ENCODE assay signal across 12 mouse cellular contexts in the genomic region with DNA sequence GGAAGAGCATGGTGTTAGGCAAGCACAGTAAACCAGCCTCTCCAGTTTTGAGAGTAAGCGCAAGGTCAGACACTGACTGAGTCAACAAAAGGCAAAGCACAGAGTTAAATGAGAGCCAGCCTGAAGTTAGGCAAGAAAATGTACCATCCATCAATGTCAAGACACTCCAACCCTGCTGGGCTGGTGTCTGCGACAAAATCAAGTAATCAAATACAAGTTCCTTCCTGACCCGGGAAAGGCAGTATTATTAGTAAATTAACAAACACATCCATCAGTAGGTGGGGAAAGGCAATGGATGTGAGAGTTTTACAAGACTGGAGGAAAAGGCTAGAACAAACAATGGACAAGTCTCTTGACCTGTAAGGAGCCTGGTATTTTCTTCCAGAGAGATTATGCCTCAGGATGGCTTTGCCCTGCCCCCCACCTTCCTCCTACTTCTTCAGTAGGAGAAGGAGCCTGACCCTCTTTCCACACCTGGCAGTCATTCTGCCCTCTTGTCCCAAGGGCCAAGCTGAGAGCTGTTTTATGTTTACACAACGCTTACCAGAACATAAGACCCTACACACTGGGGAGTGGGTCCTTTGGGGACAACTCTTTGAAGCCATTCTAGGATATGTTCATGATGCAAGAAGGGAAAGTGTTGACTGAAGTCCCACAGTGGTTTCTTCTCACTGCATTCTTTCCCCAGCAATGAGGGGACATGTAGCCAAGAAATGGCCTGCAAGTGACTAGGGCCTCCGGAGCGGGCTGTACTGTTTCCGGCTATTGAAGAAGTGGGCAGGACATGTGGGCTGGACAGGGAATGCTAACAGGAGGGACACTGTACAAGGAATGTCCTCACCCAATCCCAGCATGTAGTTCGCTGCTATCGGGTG.
DNase-seq lines count a peak whose midpoint lies in the region; ATAC-seq lines count a peak whose summit lies in the region.
"Had no signal": no experiment of that assay in that cellular context is flagged by ENCODE, and none has a peak within 500 bp of the region (broad histone marks: within the 10 kb centered on the region; RNA-seq: fewer than 3 reads in every experiment).

No protein-coding gene starts in this region.

- H3K4me2 ChIP-seq in heart, embryonic 11.5 days: no peak overlapping the region
- no peak overlapping the region for H3K4me2 ChIP-seq in intestine, embryonic 16.5 days (ENCODE audit: low read depth, low read length)
- H3K4me2 ChIP-seq in lung, embryonic 16.5 days (ENCODE audit: low read depth, low read length): peak overlapping the region; percentile 39
- H3K4me2 ChIP-seq: embryonic facial prominence, embryonic 13.5 days had no signal

- 55% methylated on average over 9 of the region's 9 CpGs for whole genome bisulfite sequencing in heart, embryonic 11.5 days (ENCODE audit: insufficient replicate concordance)
- 48% methylated on average over 9 of the region's 9 CpGs for WGBS in intestine, embryonic 16.5 days
- 11% methylated on average over 9 of the region's 9 CpGs for whole genome bisulfite sequencing in lung, embryonic 16.5 days

- H3K9ac ChIP-seq in heart, embryonic 11.5 days (ENCODE audit: low read depth, low read length): no peak overlapping the region
- H3K9ac ChIP-seq in intestine, embryonic 16.5 days (ENCODE audit: low read depth, low read length): no peak overlapping the region
- no peak overlapping the region for H3K9ac ChIP-seq in lung, embryonic 16.5 days (ENCODE audit: low read length)
- H3K9ac ChIP-seq: embryonic facial prominence, embryonic 13.5 days; liver, embryonic 14.5 days had no signal

- no peak for DNase-seq in heart, adult 9 months (ENCODE audit: low spot score in 2 of 2)
- DNase-seq in adrenal gland, adult 8-10 months: peak; percentile 60
- DNase-seq in cerebellum, adult 9-11 months: no peak
- DNase-seq in gastrocnemius, postnatal 25 days: no peak
- no peak for DNase-seq in spleen, adult 12 weeks (ENCODE audit: low spot score)
- DNase-seq: thymus, adult 2 months had no signal

- H3K4me3 ChIP-seq in heart, embryonic 11.5 days (ENCODE audit: low read depth, low read length): no peak overlapping the region
- H3K4me3 ChIP-seq in intestine, embryonic 16.5 days (ENCODE audit: low read length): no peak overlapping the region
- H3K4me3 ChIP-seq in lung, embryonic 16.5 days (ENCODE audit: low read length): no peak overlapping the region
- H3K4me3 ChIP-seq: embryonic facial prominence, embryonic 13.5 days had no signal

- ATAC-seq in heart, embryonic 11.5 days (replicated peaks; ENCODE audit: insufficient number of reproducible peaks, low FRiP score, low TSS enrichment): no peak
- peak; percentile 82 for ATAC-seq in intestine, embryonic 16.5 days
- ATAC-seq in lung, embryonic 16.5 days (ENCODE audit: low read depth): peak; percentile 97
- ATAC-seq: activated CD4-positive, CD25-positive, alpha-beta regulatory T cell, adult 4 months had no signal

- no peaks in the 10 kb centered on the region for H3K36me3 ChIP-seq in heart, embryonic 11.5 days (ENCODE audit: control insufficient read depth, insufficient read depth, low read length)
- no peaks in the 10 kb centered on the region for H3K36me3 ChIP-seq in intestine, embryonic 16.5 days (ENCODE audit: control insufficient read depth, insufficient read depth, low read length)
- no peaks in the 10 kb centered on the region for H3K36me3 ChIP-seq in lung, embryonic 16.5 days (ENCODE audit: control insufficient read depth, insufficient read depth, low read length)
- H3K36me3 ChIP-seq: embryonic facial prominence, embryonic 13.5 days had no signal

- H3K9me3 ChIP-seq in heart, embryonic 11.5 days (replicated peaks; ENCODE audit: control insufficient read depth, low read length): no peaks in the 10 kb centered on the region
- no peaks in the 10 kb centered on the region for H3K9me3 ChIP-seq in intestine, embryonic 16.5 days (ENCODE audit: control insufficient read depth, low read length)
- H3K9me3 ChIP-seq in lung, embryonic 16.5 days (ENCODE audit: control insufficient read depth, low read length): no peaks in the 10 kb centered on the region
- H3K9me3 ChIP-seq: embryonic facial prominence, embryonic 13.5 days had no signal

- H3K4me1 ChIP-seq in heart, embryonic 11.5 days (ENCODE audit: control insufficient read depth, insufficient read depth, low read length): no peaks in the 10 kb centered on the region
- H3K4me1 ChIP-seq in intestine, embryonic 16.5 days (ENCODE audit: control insufficient read depth, insufficient read depth, low read length): peaks cover 9% of the 10 kb centered on the region
- peaks cover 14% of the 10 kb centered on the region for H3K4me1 ChIP-seq in lung, embryonic 16.5 days (replicated peaks; ENCODE audit: control insufficient read depth, insufficient read depth, low read length)

- no peaks in the 10 kb centered on the region for H3K27me3 ChIP-seq in heart, embryonic 11.5 days (ENCODE audit: control insufficient read depth, insufficient read depth, low read length)
- H3K27me3 ChIP-seq in intestine, embryonic 16.5 days (replicated peaks; ENCODE audit: control insufficient read depth, insufficient read depth, low read length): no peaks in the 10 kb centered on the region; the same call in 1 of the 2 replicates
- H3K27me3 ChIP-seq in lung, embryonic 16.5 days (ENCODE audit: control insufficient read depth, insufficient read depth, low read depth, low read length): no peaks in the 10 kb centered on the region
- H3K27me3 ChIP-seq: embryonic facial prominence, embryonic 13.5 days had no signal

- 0 out of 2 replicates have a peak overlapping the region, but pooled peaks have one; percentile 25 for H3K27ac ChIP-seq in heart, embryonic 11.5 days (ENCODE audit: low read depth, low read length)
- peak overlapping the region; percentile 24; the same call in 1 of the 2 replicates for H3K27ac ChIP-seq in intestine, embryonic 16.5 days (ENCODE audit: low read length)
- H3K27ac ChIP-seq in lung, embryonic 16.5 days (ENCODE audit: low read length): peak overlapping the region; percentile 88
- H3K27ac ChIP-seq: embryonic facial prominence, embryonic 13.5 days; liver, embryonic 14.5 days had no signal

Comparison
In these comparisons a context has a peak if more than half of its experiments do, and no peak if none do; other contexts are left out.
1. H3K27ac ChIP-seq: peak in every context shown above with its lines; median percentile 88 in lung, embryonic 16.5 days; 25 in heart, embryonic 11.5 days; 24 in intestine, embryonic 16.5 days.